Mouse (Mus musculus) midbrain, embryonic 16.5 days (tissue): ENCODE data around the gene Skor1. TPM values are rescaled to one million over a fixed set of nuclear protein-coding genes. Genes with fewer than 3 reads are reported as not detected.

Experiments used
- ATAC-seq: fragments of 200-750 bp; cut with Nextera tagmentation; 2 replicates; pipeline ENCODE4 v1.8.0; 2017; ENCODE audit warnings: moderate TSS enrichment
- H3K27ac ChIP-seq: fragments of 300-500 bp; sonication (generic); 2 replicates; pipeline ENCODE4 v1.5.1; 2014; ENCODE audit warnings: mild to moderate bottlenecking, low read length, mixed read lengths
- H3K27me3 ChIP-seq: fragments of 300-500 bp; sonication (generic); 2 replicates; pipeline ENCODE4 v1.6.1; 2014; ENCODE audit warnings: low read depth, low read length, mixed read lengths; ENCODE audit not compliant: control insufficient read depth, insufficient read depth
- H3K36me3 ChIP-seq: fragments of 300-500 bp; sonication (generic); 2 replicates; pipeline ENCODE4 v1.6.1; 2014; ENCODE audit warnings: mild to moderate bottlenecking, low read length, moderate library complexity, mixed read lengths; ENCODE audit not compliant: control insufficient read depth, insufficient read depth
- H3K4me1 ChIP-seq: fragments of 300-500 bp; sonication (generic); 2 replicates; pipeline ENCODE4 v1.6.1; 2014; ENCODE audit warnings: mild to moderate bottlenecking, low read length, mixed read lengths; ENCODE audit not compliant: control insufficient read depth, insufficient read depth
- H3K4me2 ChIP-seq: fragments of 300-500 bp; sonication (generic); 2 replicates; pipeline ENCODE4 v1.6.1; 2014; ENCODE audit warnings: mild to moderate bottlenecking, low read length, mixed read lengths
- H3K4me3 ChIP-seq: fragments of 300-500 bp; sonication (generic); 2 replicates; pipeline ENCODE4 v1.5.1; 2014; ENCODE audit warnings: low read depth, mild to moderate bottlenecking, low read length, moderate library complexity, mixed read lengths
- H3K9ac ChIP-seq: fragments of 300-500 bp; sonication (generic); 2 replicates; pipeline ENCODE4 v1.6.1; 2014; ENCODE audit warnings: low read depth, low read length, mixed read lengths
- H3K9me3 ChIP-seq: fragments of 300-500 bp; sonication (generic); replicated peaks from 2 replicates; pipeline ENCODE4 v1.6.1; 2014; ENCODE audit warnings: mild to moderate bottlenecking, low read length, mixed read lengths; ENCODE audit not compliant: control insufficient read depth, poor library complexity, severe bottlenecking
- WGBS: fragments of 180-500 bp; shearing (Covaris S2); extraction: QIAGEN DNeasy Blood & Tissue Kit; methylation state at CpG from one replicate; pipeline ENCODE4 v1.1.7; 2014; 5-methylcytosine and 5-hydroxymethylcytosine counted together
- polyA plus RNA-seq: library from polyadenylated mRNA; unstranded; fragments of >200 nt; fragmentation: Nextera tagmentation; extraction: Ambion mirVana; gene quantifications from 2 replicates; pipeline ENCODE4 v1.2.1, GENCODE M21; 2015

Gene Skor1
- polyA plus RNA-seq, 1 experiment from 2014 or later, result 0.54 TPM

DNA sequence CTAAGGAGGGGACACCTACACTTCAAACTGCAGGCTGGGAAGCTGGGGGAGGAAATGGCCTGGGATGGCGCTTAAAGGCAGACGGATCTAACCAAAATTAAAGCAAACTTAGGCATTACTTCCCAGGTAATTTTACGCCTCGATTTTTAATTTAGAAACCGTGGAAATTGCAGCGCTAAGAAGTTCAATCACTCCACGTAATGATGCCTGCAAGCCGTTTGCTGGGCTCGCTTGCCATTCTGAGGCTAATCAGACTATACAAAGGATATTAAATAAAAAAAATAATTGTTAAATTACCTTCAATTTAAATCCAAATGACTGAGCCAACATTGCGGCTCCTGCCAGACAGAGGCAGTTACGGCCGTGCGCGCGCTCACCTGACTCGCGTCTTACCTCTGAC lies 9.1 kb downstream of the Skor1 start:
- Histone ChIP-seq H3K36me3 (no peaks in the 10 kb centered on the region), H3K4me2 (no peak overlapping the region), H3K27me3 (peaks cover 82% of the 10 kb centered on the region), H3K4me3 (no peak overlapping the region), H3K9me3 (no peaks in the 10 kb centered on the region), H3K9ac (no peak overlapping the region), H3K4me1 (peaks cover 25% of the 10 kb centered on the region; the same call in 1 of the 2 replicates), H3K27ac (no peak overlapping the region)
- WGBS, result 3% methylated on average over 17 of the region's 17 CpGs
- no peak for ATAC-seq

DNA sequence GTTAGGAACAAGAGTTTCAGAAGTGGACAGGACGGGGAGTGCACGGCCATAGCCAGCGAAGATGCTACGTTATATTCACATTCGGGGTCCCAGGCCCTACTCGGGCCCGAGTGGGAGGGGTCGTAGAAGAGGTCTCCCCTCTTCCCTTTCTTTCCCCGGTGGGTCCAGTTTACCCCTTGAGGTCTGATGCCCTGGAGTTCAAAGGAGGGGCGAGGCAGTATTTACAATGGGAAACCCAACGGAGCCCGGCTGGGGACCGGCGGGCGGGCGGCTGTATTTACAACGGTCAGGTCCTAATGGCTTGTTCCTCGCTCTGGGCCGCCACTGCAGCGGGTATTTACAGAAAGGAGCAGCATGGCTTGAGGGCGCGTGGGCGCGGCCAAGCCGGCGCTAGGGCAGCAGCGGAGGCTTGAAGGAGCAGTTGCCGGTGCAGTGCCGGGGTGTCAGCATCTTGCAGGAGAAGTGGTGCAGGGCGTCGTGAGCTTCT lies 10.2 kb downstream of the Skor1 start:
- H3K27me3 ChIP-seq, result peaks cover 82% of the 10 kb centered on the region
- ATAC-seq, result no peak
- no peaks in the 10 kb centered on the region for H3K36me3 ChIP-seq
- peaks cover 26% of the 10 kb centered on the region; the same call in 1 of the 2 replicates for H3K4me1 ChIP-seq
- H3K9ac ChIP-seq, result no peak overlapping the region
- WGBS, result 1% methylated on average over 31 of the region's 31 CpGs
- H3K9me3 ChIP-seq, result no peaks in the 10 kb centered on the region
- peak overlapping the region; percentile 45 for H3K4me2 ChIP-seq
- H3K4me3 ChIP-seq, result peak overlapping the region; percentile 22
- H3K27ac ChIP-seq, result no peak overlapping the region

GRCm38 (mm10) chr9:63137615-63137915 lies 11.2 kb downstream of the Skor1 start:
- Histone ChIP-seq H3K4me3 (no peak overlapping the region), H3K4me1 (peaks cover 26% of the 10 kb centered on the region; the same call in 1 of the 2 replicates), H3K36me3 (no peaks in the 10 kb centered on the region), H3K9ac (no peak overlapping the region), H3K27me3 (peaks cover 73% of the 10 kb centered on the region), H3K27ac (no peak overlapping the region), H3K9me3 (no peaks in the 10 kb centered on the region), H3K4me2 (no peak overlapping the region)
- WGBS, result under 1% methylated on average over 6 of the region's 6 CpGs
- ATAC-seq, result no peak

DNA sequence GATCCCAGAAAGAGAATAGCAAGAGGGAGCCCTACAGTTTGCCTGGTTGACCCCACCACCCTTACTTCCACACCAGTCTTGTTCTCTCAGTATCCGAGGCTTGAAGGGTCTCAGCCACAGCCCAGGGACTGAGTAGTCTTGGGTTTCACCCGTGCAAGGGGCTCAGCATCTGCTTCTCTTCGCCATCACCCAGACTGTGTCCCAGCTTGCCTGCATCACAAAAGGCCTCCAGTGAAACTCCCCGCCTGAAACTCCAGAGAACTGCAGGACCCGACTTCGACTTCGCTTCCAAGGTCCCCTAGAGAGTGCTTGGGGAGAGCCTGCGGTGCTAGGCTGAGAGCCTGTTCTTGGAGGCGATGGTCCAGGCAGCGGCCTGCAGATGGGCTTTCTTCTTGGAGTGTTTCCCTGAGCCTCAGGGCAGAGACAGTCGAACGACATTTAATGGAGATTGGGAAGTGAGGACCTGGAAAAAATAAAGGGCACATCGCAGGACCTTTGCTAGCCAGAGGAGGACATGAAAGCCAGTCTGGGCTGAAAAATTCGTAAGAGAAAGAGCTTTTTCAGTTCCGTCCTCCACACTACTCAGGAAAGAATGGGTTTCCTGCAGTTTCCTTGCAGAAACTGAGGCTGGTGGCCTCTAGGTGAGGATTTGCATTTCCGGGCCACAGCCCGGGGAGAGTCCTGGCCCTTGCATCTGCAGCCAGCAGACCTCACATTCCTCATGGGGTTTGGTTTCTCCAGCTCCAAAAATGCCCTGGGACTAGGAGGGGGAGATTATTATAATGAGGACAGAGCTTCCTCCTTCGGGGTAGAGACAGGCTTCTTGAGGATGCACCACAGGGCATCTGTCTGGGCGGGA lies 11.8 kb downstream of the Skor1 start:
- H3K9ac ChIP-seq, result no peak overlapping the region
- H3K27ac ChIP-seq, result no peak overlapping the region
- peaks cover 67% of the 10 kb centered on the region for H3K27me3 ChIP-seq
- H3K4me3 ChIP-seq, result no peak overlapping the region
- H3K4me2 ChIP-seq, result no peak overlapping the region
- H3K4me1 ChIP-seq, result peaks cover 22% of the 10 kb centered on the region; the same call in 1 of the 2 replicates
- no peaks in the 10 kb centered on the region for H3K36me3 ChIP-seq
- 5% methylated on average over 19 of the region's 19 CpGs for WGBS
- H3K9me3 ChIP-seq, result no peaks in the 10 kb centered on the region
- no peak for ATAC-seq

DNA sequence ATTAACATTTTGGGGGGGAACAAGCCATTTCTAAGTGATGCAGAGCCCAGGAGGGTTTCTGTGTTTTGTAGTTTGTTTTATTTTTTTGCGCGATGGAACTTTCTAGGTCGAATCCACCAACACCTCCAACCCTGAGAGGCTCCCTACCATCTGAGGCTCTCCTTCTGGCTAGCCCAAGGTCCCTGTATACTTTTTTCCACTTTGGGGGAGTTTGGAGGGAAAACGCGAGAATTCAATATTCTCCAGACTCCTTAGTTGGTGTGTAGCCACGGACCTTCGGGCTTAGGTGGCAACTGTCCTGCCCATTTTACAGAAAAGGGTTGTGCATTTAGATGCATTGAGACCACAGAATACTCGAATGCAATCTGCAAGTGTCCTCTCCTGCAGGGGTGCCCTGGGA lies 12.5 kb downstream of the Skor1 start:
- no peak for ATAC-seq

DNA sequence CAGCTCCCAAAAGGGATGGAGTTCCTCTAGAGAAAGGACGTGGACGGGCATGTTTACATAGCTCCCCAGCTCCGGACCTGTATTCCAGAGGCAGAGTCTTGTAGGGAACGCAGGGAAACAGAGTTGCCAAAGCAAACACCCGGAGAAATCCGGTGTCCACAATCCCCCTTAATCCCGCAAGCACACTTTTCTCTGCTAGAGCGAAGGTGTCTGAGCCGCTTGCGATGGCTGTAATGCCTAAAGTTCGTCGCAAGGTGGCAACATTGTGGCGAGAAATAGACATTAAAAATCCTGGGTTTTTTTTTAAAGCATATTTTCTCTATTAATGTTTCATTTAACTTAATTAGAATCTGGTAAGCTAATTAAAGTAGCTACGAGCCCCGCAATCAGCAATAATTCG lies 13.0 kb downstream of the Skor1 start:
- no peaks in the 10 kb centered on the region for H3K36me3 ChIP-seq
- WGBS, result under 1% methylated on average over 16 of the region's 16 CpGs
- no peak for ATAC-seq
- no peaks in the 10 kb centered on the region for H3K9me3 ChIP-seq
- peaks cover 32% of the 10 kb centered on the region for H3K4me1 ChIP-seq
- peak overlapping the region; percentile 24 for H3K4me3 ChIP-seq
- peak overlapping the region; percentile 56 for H3K4me2 ChIP-seq
- H3K27ac ChIP-seq, result no peak overlapping the region
- H3K9ac ChIP-seq, result peak overlapping the region; percentile 43; the same call in 1 of the 2 replicates
- peaks cover 56% of the 10 kb centered on the region for H3K27me3 ChIP-seq

More for the DNA sequence above, 12.5 kb downstream of the Skor1 start:
- H3K4me2 ChIP-seq, result no peak overlapping the region
- H3K9me3 ChIP-seq, result no peaks in the 10 kb centered on the region
- peaks cover 28% of the 10 kb centered on the region for H3K4me1 ChIP-seq
- WGBS, result 4% methylated on average over 8 of the region's 8 CpGs
- no peak overlapping the region for H3K27ac ChIP-seq
- H3K27me3 ChIP-seq, result peaks cover 60% of the 10 kb centered on the region
- H3K4me3 ChIP-seq, result no peak overlapping the region
- no peak overlapping the region for H3K9ac ChIP-seq
- H3K36me3 ChIP-seq, result no peaks in the 10 kb centered on the region

GRCm38 (mm10) chr9:63135356-63135755 lies 13.4 kb downstream of the Skor1 start:
- Histone ChIP-seq H3K27me3 (peaks cover 55% of the 10 kb centered on the region), H3K4me3 (peak overlapping the region; percentile 24), H3K27ac (no peak overlapping the region), H3K4me2 (peak overlapping the region; percentile 56), H3K36me3 (no peaks in the 10 kb centered on the region), H3K9me3 (no peaks in the 10 kb centered on the region), H3K9ac (peak overlapping the region; percentile 43; the same call in 1 of the 2 replicates), H3K4me1 (peaks cover 32% of the 10 kb centered on the region)
- no peak for ATAC-seq
- 3% methylated on average over 11 of the region's 11 CpGs for WGBS

GRCm38 (mm10) chr9:63133659-63134058 lies 15.1 kb downstream of the Skor1 start:
- H3K4me3 ChIP-seq, result peak overlapping the region; percentile 38
- peak overlapping the region; percentile 53 for H3K9ac ChIP-seq
- no peak overlapping the region for H3K27ac ChIP-seq
- 13% methylated on average over 6 of the region's 6 CpGs for WGBS
- H3K9me3 ChIP-seq, result no peaks in the 10 kb centered on the region
- peaks cover 40% of the 10 kb centered on the region for H3K27me3 ChIP-seq
- peaks cover 25% of the 10 kb centered on the region for H3K4me1 ChIP-seq
- no peaks in the 10 kb centered on the region for H3K36me3 ChIP-seq
- 0 out of 2 replicates have a peak, but pooled peaks have one; percentile 5 for ATAC-seq
- peak overlapping the region; percentile 73 for H3K4me2 ChIP-seq
